Mouse (Mus musculus) CD4-positive naive resting alpha-beta T cell, adult 76 days (primary cell): ENCODE results near the gene Nup107. TPM values are rescaled to one million over a fixed set of nuclear protein-coding genes. Genes with fewer than 3 reads are reported as not detected.

Experiments used
- total RNA-seq: library from RNA; stranded (reverse); gene quantifications from one replicate; pipeline ENCODE4 v1.2.4, GENCODE M21; 2023

The Nup107 gene
- total RNA-seq, result 35.7 TPM

DNA sequence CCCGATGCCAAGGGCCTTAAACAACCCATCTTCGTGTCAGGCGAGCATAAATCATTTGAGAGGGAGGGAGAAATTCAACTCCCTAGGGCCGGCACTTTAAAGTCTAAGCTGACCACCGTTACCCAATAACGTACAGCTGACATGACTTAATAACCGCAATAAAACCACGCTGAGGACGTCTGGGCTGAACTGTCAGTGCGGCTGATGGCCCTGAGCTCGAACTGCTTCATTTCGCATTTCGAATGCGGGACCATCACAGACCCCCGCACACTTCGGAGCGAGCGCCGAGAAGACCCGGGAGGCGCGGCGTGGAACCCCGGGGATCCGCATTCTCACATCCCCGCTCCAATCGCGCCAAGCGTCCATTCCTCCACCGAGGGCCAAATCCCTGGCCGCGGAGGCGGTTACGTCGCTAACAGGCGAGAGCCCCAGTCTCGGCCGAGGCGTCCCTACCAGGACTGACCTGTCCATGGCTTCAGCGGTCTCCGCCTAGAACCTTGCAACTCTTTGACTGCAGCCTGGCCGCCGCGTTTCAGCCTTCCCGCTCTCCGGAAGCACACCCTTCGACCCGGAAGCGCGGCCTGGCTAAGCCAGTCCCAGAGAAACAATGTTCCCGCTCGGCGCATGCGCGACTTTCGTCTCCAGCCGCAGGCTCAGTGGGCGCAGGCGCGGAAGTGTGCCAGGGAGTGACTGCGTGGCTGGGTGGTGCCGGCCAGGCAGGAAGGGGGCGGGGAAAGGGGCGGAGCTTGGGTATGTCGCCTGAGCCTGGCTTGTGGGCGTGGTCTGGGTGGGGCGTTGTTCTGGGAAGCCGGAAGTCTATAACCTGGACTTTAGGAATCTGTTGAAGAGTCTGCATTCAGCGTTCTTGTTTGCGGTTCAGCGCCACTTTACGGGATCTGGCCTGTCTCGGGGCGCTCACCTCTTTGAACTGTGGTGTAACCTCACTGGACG is at the start of gene Nup107:
Nup107 (minus strand) TSS at position 565 of the 951 bp plus-strand sequence.

DNA sequence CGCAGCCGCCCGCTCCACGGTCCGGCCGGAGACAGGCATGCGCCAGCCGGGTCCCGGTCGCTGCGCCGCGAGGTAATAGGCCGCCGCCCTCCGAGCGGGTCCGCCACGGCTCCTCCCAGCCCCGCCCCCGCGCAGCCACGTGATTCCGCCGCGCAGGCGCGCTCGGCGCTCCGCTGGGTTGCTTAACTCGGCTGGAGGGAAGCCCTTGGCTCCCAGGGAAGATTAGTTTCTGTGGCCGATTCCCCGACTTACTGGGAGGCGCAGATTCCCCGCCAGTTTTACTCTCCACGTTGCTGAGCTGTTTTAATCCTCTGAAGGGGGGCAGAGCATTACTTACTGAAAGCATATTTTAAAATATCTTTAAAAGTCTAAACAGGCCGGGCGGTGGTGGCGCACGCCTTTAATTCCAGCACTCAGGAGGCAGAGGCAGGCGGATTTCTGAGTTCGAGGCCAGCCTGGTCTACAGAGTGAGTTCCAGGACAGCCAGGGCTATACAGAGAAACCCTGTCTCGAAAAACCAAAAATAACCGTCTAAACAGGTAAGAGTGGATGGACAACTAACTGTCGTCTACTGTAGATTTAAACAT is 46.1 kb downstream of the Nup107 start, which contains the start of gene Slc35e3:
Slc35e3 (minus strand) TSS at position 69 of the 587 bp plus-strand sequence.

DNA sequence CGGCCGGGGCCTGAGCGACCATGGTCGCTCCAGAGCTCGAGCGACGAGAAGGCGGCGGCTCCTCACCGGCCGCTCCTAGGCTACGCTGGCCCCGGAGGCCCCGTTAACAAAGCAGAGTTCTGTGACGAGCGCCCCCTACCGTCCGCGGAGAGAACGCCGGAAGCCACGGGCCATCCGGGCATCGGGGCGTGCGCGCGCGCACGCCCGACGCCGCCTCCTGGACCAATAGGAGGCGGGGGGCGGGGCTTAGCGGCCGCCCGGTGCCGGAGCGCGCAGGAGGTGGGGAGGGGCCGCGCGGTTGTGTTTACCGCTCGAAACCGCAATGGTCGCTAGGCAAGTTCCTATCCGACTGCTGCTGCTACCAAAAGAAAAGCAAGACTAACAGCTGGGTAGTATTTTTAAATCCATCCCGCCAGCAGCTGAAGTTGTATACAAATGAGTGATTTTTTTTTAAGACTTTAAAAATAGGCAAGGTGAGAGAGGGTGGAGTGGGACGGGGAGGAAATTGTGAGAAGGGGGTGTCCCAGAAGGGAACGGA is 81.8 kb downstream of the Nup107 start, which contains the start of gene Mdm2:
Mdm2 (minus strand) TSS at position 155 of the 538 bp plus-strand sequence.

Other genes with a start within 250 kb of the Nup107 start
- gene Cpm, start 163.2 kb downstream of the Nup107 start, total RNA-seq, result 31.9 TPM
- 155 TPM for gene Mdm2, start 81.9 kb downstream of the Nup107 start, total RNA-seq
- 7.9 TPM for gene Slc35e3, start 46.3 kb downstream of the Nup107 start, total RNA-seq
- 535 TPM for gene Rap1b, start 53.3 kb upstream of the Nup107 start, total RNA-seq